Mouse (Mus musculus) G1E (cell line): ENCODE measurements around the gene Rab5c. TPM values are rescaled to one million over a fixed set of nuclear protein-coding genes. Genes with fewer than 3 reads are reported as not detected.
A peak's percentile ranks its signal among the peaks of the same experiment; 100 is the strongest.

ENCODE experiments used
- ATAC-seq: 2 replicates; pipeline ENCODE4 v1.8.0; 2016; ENCODE audit warnings: mild to moderate bottlenecking; ENCODE audit not compliant: insufficient number of reproducible peaks, poor library complexity, low FRiP score, severe bottlenecking; ENCODE audit errors: extremely low read depth
- DNase-seq: peaks from one replicate; pipeline ENCODE4 v3.0.0; 2012; ENCODE audit warnings: low spot score
- H3K27me3 ChIP-seq: 2 replicates; pipeline ENCODE4 v1.6.1; 2012; ENCODE audit warnings: mild to moderate bottlenecking, low read length, inconsistent platforms; ENCODE audit not compliant: insufficient read depth
- H3K36me3 ChIP-seq: replicated peaks from 2 replicates; pipeline ENCODE3; 2012; ENCODE audit warnings: mild to moderate bottlenecking, inconsistent platforms
- H3K4me1 ChIP-seq: 2 replicates; pipeline ENCODE4 v1.6.1; 2012; ENCODE audit warnings: low read depth, low read length, inconsistent platforms, mixed read lengths; ENCODE audit not compliant: insufficient read depth
- H3K4me3 ChIP-seq: 2 replicates; pipeline ENCODE4 v1.5.1; 2012; ENCODE audit warnings: low read depth, mild to moderate bottlenecking, inconsistent platforms, low read length, moderate library complexity, mixed read lengths
- H3K9me3 ChIP-seq: replicated peaks from 2 replicates; pipeline ENCODE4 v1.6.1; 2012; ENCODE audit warnings: inconsistent platforms
- CTCF ChIP-seq: IDR thresholded peaks from 2 replicates; pipeline ENCODE4 v1.5.1; 2012; ENCODE audit warnings: low read depth, low read length, inconsistent platforms, mixed read lengths
- GATA1 ChIP-seq: IDR thresholded peaks from 2 replicates; pipeline ENCODE4 v1.6.1; 2012; ENCODE audit warnings: borderline replicate concordance, low read length, inconsistent platforms, mixed read lengths
- GATA2 ChIP-seq: IDR thresholded peaks from 2 replicates; pipeline ENCODE4 v1.6.1; 2012; ENCODE audit warnings: low read depth, low read length, inconsistent platforms, borderline replicate concordance
- POLR2AphosphoS5 ChIP-seq: IDR thresholded peaks from 2 replicates; pipeline ENCODE4 v1.6.1; 2012; ENCODE audit warnings: low read depth, low read length, inconsistent platforms; ENCODE audit not compliant: insufficient replicate concordance
- TAL1 ChIP-seq: conservative IDR thresholded peaks from 2 replicates; pipeline ENCODE4 v1.6.1; 2012; ENCODE audit warnings: low read depth, low read length, inconsistent platforms, mixed read lengths
- polyA plus RNA-seq: library from polyadenylated mRNA; stranded (reverse); fragments of >175 nt; gene quantifications from 2 replicates; pipeline ENCODE4 v1.2.3, GENCODE M21; 2012
- total RNA-seq, 2 experiments: library from RNA; stranded (forward) in 1 of 2; stranded (reverse) in 1 of 2; fragments of 200-1000 nt in 1 of 2; fragments of >200 nt in 1 of 2; fragmentation: Nextera tagmentation in 1 of 2; gene quantifications; 2 replicates each; pipeline ENCODE4 v1.2.3; 2014 to 2017

The Rab5c gene
- total and polyA plus RNA-seq, 3 experiments, result 153 to 362 (median 202) TPM

- no peak for TF ChIP-seq GATA1
- no peak for TF ChIP-seq POLR2AphosphoS5
- no peaks in the 10 kb centered on the region for H3K9me3 ChIP-seq
- H3K4me1 ChIP-seq, result peaks cover 9% of the 10 kb centered on the region
- peaks cover 51% of the 10 kb centered on the region for H3K36me3 ChIP-seq
- ATAC-seq, result no peak
- no peaks in the 10 kb centered on the region for H3K27me3 ChIP-seq
- no peak overlapping the region for H3K4me3 ChIP-seq
- DNase-seq, result no peak
These were observed 37.9 kb upstream of the Rab5c start for GRCm38 (mm10) chr11:100775921-100776320.

DNA sequence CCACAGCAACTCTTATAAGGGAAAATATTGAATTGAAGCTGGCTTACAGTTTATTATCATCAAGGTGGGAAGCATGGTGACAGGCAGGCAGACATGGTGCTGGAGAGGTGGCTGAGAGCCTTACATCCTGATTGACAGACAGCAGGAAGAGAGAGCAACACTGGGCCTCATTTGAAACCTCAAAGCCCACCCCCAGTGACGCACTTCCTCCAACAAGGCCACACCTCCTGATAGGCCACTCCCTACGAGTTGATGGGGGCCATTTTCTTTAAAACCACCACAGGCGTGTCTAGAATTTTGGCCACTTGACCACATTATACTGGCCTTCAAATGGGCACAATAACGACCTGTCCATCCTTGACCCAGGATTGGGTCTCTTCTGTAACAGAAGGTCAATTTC, 36.2 kb upstream of the Rab5c start:
- ATAC-seq, result no peak
- H3K36me3 ChIP-seq, result peaks cover 35% of the 10 kb centered on the region

GRCm38 (mm10) chr11:100770646-100771408, 32.8 kb upstream of the Rab5c start, which contains the start of gene Ghdc:
Gene Ghdc, minus strand, starts transcription at chr11:100770957.
- Histone ChIP-seq H3K27me3 (no peaks in the 10 kb centered on the region), H3K36me3 (peaks cover 27% of the 10 kb centered on the region), H3K9me3 (no peaks in the 10 kb centered on the region), H3K4me1 (peaks cover 29% of the 10 kb centered on the region), H3K4me3 (peak within 1 kb of the TSS; percentile 69)
- TF ChIP-seq TAL1 (no peak), POLR2AphosphoS5 (no peak), CTCF (no peak), GATA1 (no peak), GATA2 (no peak)
- ATAC-seq (peak; percentile 84), DNase-seq (peak; percentile 88)

More for the DNA sequence above, 36.2 kb upstream of the Rab5c start:
- H3K4me3 ChIP-seq, result no peak overlapping the region
- H3K4me1 ChIP-seq, result peaks cover 21% of the 10 kb centered on the region
- DNase-seq, result no peak
- no peaks in the 10 kb centered on the region for H3K27me3 ChIP-seq
- H3K9me3 ChIP-seq, result no peaks in the 10 kb centered on the region
- TF ChIP-seq TAL1 (no peak), GATA1 (no peak), POLR2AphosphoS5 (no peak), GATA2 (no peak)

DNA sequence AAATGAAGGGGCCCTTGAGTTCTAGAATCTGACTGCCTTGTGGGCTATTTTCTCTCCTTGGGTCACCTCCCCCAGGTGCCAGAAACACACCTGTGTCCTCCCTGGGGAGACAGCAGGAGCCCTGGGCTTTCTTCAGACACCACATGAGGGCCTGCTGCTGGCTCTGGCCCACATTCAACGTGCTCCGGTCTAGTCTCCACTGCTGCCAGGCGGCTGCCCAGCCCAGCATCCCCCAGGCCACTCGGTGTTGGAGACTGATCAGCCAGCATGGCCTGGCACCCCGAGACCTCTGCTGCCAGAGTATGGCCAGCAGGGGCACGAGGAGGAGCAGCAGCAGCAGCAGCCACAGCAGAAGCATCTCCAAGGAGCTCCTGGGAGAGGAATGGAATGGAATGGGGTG, 32.0 kb upstream of the Rab5c start:
- ATAC-seq, result no peak
- Histone ChIP-seq H3K4me1 (peaks cover 29% of the 10 kb centered on the region), H3K9me3 (no peaks in the 10 kb centered on the region), H3K4me3 (peak overlapping the region; percentile 69; the same call in 1 of the 2 replicates), H3K27me3 (no peaks in the 10 kb centered on the region), H3K36me3 (peaks cover 23% of the 10 kb centered on the region)
- no peak for TF ChIP-seq CTCF
- TF ChIP-seq GATA1, result no peak
- no peak for TF ChIP-seq GATA2
- TF ChIP-seq POLR2AphosphoS5, result no peak
- TF ChIP-seq TAL1, result no peak
- DNase-seq, result no peak

GRCm38 (mm10) chr11:100767871-100768270, 29.9 kb upstream of the Rab5c start:
- Histone ChIP-seq H3K4me3 (no peak overlapping the region), H3K4me1 (peaks cover 34% of the 10 kb centered on the region), H3K36me3 (peaks cover 21% of the 10 kb centered on the region), H3K9me3 (no peaks in the 10 kb centered on the region), H3K27me3 (peaks cover 11% of the 10 kb centered on the region)
- ATAC-seq (no peak), DNase-seq (no peak)
- TF ChIP-seq GATA1 (no peak), POLR2AphosphoS5 (no peak), TAL1 (no peak)

- no peaks in the 10 kb centered on the region for H3K9me3 ChIP-seq
- H3K4me1 ChIP-seq, result peaks cover 41% of the 10 kb centered on the region
- no peak for TF ChIP-seq TAL1
- peaks cover 21% of the 10 kb centered on the region for H3K36me3 ChIP-seq
- DNase-seq (no peak), ATAC-seq (no peak)
- H3K4me3 ChIP-seq, result no peak overlapping the region
- H3K27me3 ChIP-seq, result peaks cover 23% of the 10 kb centered on the region
These were observed 28.7 kb upstream of the Rab5c start for GRCm38 (mm10) chr11:100766726-100767125.

GRCm38 (mm10) chr11:100762831-100763230, 24.8 kb upstream of the Rab5c start, which contains the start of gene Hcrt:
Gene Hcrt, minus strand, starts transcription at chr11:100762931.
- peaks cover 44% of the 10 kb centered on the region for H3K4me1 ChIP-seq
- no peak for ATAC-seq
- peaks cover 60% of the 10 kb centered on the region for H3K27me3 ChIP-seq
- DNase-seq, result no peak
- peaks cover 8% of the 10 kb centered on the region for H3K36me3 ChIP-seq
- no peak for TF ChIP-seq GATA2
- TF ChIP-seq POLR2AphosphoS5, result no peak
- TF ChIP-seq TAL1, result no peak
- TF ChIP-seq CTCF, result no peak
- no peak for TF ChIP-seq GATA1
- peak within 1 kb of the TSS; percentile 61 for H3K4me3 ChIP-seq
- H3K9me3 ChIP-seq, result no peaks in the 10 kb centered on the region
